Mouse (Mus musculus) cerebellum, postnatal 25 days (tissue): ENCODE data around the gene Cdca7.

Experiments
- DNase-seq, 2 experiments: peaks; one replicate each; pipeline ENCODE4 v3.0.0; 2021; ENCODE audit warnings: mixed read lengths in 2 of 2

Cdca7 gene

DNA sequence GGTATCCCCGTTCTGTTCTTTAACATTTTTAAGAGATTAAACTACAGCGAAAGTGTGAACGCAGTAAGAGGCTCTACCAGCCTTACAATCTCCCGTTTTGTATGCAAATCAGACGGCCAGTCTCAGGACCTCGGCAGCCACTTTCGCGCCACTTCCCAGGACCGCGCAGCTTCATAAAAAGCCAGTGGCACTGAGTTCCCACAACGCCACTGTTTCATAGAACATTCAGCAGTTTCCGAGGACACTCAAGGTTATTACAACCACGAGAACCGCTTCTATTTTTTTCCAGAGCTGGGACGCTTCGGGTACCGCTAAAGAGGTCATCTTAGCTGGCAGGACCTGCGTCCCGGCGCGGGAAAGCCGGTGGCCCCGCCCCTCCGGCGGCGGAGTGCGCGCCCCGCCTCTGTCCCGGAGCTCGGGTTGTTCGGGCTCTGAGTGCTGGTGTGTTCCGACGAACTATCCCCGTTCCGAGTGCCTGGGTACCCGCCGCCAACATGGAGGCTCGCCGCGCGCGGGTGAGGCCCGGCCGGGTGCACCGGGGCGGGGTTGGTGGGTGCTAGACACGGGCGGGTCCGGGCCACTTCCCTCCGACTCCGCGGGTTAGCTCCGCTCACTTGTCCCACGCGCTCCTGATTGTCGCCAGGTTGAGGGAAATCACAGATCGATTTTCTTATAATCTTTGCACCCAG lies at the start of gene Cdca7:
Gene Cdca7 (plus strand): TSS at position 363 of the 689 bp plus-strand sequence.
- peak; percentile 60 to 66 for DNase-seq

GRCm38 (mm10) chr2:72426776-72427175 lies 49.2 kb upstream of the Cdca7 start:
- peak in 1 of 2 experiments; percentile 5 for DNase-seq

GRCm38 (mm10) chr2:72427288-72427687 lies 48.7 kb upstream of the Cdca7 start:
- no peak for DNase-seq

GRCm38 (mm10) chr2:72438941-72439533 lies 36.9 kb upstream of the Cdca7 start:
- DNase-seq: no peak

- DNase-seq: no peak
Observed at GRCm38 (mm10) chr2:72441010-72441409, 34.9 kb upstream of the Cdca7 start.

DNA sequence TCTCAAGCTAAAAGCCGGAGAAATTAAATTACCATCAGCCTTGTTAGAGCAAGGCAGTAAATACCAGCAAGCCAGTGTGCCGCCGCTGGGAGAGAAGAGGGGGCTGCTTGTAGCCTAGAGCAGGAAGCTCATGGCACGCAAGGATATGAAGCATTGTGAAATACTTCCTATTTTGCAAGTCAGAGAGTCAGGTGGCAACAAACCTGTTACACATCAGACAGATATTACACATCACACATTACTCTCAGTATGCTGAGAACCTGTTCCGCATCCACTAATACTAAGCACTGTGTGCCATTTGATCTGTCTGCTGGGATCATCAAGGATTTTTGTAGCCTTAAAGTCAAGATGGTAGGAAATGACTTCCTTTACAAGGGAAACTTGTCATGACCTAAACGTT lies 33.1 kb upstream of the Cdca7 start:
- no peak for DNase-seq

DNA sequence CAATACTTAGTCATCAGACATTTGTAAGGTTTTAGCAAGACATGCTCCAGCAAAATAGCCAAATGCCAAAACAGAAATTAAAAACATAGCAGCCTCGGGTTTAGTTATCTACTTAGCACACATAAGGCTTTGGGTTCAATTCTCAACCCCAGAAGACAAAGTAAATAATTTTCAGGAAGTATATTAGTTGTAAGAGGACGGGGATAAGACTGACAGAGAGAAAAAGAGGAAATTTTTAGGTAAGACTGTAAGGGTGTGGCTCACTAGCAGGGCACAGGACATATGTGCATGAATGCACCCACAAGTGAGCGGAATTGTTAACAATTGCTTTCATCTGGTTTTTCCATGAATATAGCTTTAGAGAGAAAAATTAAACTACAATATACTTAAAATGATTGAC lies 32.0 kb upstream of the Cdca7 start:
- DNase-seq: no peak

DNA sequence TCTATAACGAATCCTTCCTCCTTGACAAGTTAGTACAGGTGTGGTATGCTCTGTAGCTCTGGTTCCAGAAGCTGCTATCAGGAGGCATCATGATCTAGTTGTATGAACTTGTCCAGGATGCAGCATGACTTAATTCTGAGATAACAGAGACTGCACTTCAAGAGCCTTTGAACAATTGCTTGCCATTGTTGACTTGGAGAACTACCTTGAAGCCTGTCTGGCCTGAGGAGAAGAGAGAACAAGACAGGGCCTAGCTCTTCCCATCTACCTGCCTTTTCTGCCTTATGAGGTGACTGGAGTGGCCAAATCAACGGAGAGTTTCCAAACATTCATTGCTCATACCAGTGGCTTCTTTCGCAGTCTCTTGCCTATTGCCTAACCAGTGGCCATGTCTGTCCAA lies 29.9 kb upstream of the Cdca7 start:
- DNase-seq: no peak

- no peak for DNase-seq
Observed at GRCm38 (mm10) chr2:72446615-72447014, 29.3 kb upstream of the Cdca7 start.

- no peak for DNase-seq
Observed at GRCm38 (mm10) chr2:72453563-72453962, 22.4 kb upstream of the Cdca7 start.

- no peak for DNase-seq
Observed at GRCm38 (mm10) chr2:72456189-72456588, 19.8 kb upstream of the Cdca7 start.

DNA sequence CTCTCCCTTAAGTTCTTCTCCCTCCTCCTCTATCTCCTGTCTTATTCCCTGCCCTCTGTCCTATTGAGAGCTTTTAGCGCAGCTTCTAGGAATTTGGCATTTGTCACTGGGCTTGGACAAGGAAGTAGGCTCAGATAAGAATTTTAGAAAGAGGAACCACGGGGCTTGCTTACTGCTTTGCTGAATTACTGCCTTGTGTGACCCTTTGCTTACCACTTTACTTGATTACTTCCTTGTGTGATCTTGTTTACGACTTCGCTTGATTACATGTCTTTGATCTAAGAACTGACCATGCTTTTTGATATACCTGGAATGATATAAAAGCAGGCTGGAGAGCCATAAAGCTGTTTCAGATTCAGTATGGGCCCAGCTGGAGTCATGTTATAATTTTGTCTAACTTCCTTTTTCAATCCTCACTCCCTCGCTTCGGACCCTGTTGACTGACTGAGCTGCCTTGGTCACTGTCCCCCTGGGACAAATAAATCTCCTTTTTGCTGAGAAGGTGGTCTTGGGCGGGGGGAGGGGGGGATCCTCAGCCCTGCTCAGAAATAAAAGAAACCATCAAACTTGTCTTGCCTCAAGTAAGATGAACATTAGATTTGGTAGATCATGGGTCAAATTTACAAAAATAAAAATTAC lies 11.5 kb upstream of the Cdca7 start:
- no peak for DNase-seq

DNA sequence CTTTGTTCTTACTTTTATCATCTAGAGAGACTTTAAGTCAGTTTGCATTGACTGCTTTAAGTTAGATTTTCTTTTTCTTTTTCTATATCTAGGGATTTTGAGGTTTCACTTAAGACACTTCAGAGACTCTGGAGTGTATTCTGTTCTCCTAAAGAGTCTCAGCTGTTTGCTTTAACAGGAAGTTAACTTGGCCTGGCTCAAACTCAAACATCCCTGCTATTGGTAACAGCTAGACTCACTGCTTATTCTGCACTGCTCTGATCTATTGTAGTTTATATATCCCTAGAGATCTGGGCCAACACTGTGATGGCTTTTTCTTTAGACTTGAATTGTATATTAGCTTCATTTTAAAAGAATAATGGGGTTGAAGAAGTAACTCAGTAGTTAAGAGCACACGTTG lies 8.4 kb upstream of the Cdca7 start:
- DNase-seq: no peak

GRCm38 (mm10) chr2:72471415-72472070 lies 4.4 kb upstream of the Cdca7 start:
- no peak for DNase-seq

DNA sequence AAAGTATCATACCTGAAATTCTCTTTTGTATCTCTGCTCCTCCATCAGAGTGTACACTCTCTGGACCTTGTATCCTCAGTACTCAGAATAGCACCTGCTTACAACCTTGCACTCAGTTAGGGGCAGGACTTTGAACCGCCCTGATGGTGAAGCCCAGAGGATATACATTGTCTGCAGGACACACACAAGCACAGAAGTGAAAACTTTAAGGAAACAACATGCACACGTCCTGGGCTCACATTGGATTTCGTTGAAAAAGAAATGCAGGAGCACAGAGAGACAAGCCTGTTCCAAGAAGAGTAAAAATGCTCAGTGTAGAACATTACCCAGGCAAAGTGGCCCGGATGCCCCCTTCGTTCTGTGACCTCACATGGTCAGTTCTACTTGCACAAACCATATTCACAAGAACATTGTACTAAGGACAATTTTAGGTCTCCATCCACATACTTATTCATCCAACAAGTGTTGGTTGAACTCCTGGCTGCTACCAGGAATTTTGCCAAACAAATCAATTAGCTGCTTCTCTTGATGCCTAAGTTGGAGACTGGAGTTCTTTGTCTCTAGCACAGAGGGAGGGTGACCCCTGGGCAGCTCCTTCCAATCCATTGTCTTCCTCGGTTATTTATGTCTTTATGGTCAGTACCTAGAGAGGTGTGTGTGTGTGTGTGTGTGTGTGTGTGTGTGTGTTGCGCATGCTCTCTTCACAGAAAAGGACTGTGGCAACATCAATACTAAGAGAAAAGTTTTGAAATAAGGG lies 1.2 kb upstream of the Cdca7 start:
- no peak for DNase-seq

- no peak for DNase-seq
Observed at GRCm38 (mm10) chr2:72475423-72475796, 549 bp upstream of the Cdca7 start.

DNA sequence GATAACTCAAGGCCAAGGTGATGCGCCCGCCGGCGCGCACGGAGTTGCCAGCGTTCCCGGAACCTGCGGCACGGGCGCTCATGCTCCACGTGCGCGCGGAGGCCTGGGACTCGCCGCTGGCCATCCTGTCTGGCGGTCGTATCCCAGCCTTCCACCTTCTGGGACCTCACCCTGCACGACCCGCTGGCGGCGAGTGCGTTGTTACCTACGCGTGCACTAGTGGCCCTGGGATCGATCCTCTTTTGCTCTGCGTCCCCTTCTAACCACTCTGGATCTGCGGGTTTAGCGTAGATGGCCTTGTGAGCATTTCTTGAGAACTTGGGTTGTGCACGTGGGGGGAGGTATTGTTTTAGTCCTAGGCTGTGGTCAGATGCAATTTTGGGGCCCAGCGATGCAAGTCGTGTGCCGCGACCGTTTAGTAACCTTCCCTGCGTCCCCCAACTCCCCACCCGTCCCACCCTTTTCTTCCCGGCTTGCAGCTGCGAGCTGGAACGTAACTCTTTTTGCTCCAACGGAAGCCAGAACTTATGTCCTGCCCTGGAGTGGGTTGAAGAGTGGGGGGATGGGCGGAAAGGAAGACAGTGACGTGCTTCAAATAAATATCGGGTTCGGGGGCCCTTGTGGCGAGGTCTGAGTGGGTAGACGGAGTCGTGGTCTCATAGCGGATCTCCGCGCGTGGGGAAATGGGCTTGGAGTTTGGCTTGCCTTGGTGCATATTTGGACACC lies 690 bp downstream of the Cdca7 start:
- DNase-seq: peak; percentile 7 to 45

GRCm38 (mm10) chr2:72477221-72477620 lies 1.3 kb downstream of the Cdca7 start:
- DNase-seq: no peak

DNA sequence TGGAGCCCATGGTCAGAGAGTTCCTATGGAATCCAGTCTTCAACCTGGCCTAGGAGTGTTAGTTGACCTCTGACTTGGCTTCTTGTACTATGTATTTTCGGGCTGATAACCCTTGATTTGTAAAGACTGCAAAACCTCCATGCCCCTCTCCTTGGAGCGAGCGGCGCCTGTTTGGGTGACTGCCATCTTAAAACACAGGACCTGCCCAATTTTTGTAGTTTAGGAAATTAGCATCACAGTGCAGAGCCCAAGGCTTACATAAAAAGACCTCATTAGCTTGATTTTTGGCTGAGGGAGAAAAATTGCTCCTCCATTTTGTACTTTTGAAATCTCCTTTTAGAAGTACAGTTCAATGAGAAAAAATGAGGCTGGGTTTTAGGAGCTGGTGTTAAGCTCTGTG lies 2.2 kb downstream of the Cdca7 start:
- DNase-seq: no peak

DNA sequence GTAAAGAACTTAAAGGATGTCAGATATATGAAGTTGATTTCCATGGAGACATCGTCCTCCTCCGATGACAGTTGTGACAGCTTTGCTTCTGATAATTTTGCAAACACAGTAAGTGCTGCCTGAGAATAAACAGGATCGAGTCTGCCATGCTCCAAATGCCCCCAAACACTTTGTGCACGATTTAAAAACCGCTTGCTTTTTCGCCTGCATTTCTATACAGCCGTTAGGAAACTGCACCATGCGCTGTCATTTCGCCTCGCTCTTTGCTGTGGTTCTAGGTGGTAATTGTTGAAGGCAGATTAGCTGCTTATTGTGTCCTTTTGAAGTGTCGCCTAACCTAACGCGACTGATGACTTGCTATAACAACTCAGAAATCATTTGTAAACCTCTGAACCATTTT lies 3.0 kb downstream of the Cdca7 start:
- no peak for DNase-seq

DNA sequence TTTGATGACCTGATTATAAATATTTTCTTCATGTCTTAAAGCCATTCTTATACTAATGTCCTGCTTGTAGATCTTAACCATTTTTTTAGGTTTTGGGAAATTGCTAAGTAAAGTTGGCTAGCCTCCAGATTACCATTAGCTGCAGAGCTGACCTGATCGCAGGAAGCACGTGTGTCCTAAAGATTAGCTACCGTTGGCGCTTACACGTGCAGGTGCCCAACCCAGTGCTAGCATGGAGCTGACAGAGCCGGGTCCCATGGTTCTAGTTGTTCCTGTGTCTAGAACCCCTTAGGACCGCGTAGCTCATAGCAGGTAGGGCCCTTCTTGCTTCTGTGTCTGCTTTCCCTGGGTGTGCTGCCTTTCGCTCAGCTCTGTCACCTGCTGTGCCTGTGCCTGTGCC lies 3.9 kb downstream of the Cdca7 start:
- DNase-seq: no peak

DNA sequence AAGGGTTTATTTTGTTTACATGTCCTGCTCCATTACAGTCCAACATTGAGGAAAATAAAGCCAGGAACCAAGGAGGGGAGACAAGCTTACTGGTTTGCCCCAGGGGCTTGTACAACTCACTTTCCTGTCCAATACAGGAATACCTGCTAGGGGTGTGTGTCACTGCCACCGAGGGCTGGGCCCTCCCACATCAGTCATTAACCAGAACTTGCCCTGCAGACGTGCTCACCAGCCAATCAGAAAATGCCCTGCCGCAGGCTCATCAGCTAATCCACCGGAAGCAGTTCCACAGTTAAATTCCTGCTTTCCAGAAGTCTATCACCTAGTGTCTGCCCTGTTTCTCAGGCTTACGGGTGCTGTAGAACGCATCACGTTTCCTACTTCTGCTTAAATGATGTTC lies 15.7 kb downstream of the Cdca7 start:
- no peak for DNase-seq
